Mouse (Mus musculus) limb, embryonic 15.5 days (tissue): ENCODE data around the gene Gulp1. TPM values are rescaled to one million over a fixed set of nuclear protein-coding genes. Genes with fewer than 3 reads are reported as not detected.

ENCODE experiments used
- ATAC-seq: fragments of 200-750 bp; cut with Nextera tagmentation; 2 replicates; pipeline ENCODE4 v1.8.0; 2017; ENCODE audit warnings: low read depth, moderate TSS enrichment; ENCODE audit not compliant: insufficient number of reproducible peaks, low FRiP score, low TSS enrichment
- H3K27ac ChIP-seq: fragments of 300-500 bp; sonication (generic); 2 replicates; pipeline ENCODE4 v1.5.1; 2015; ENCODE audit warnings: moderate library complexity, mild to moderate bottlenecking, inconsistent platforms
- H3K27me3 ChIP-seq: fragments of 300-500 bp; sonication (generic); 2 replicates; pipeline ENCODE4 v1.6.1; 2015; ENCODE audit warnings: inconsistent platforms
- H3K36me3 ChIP-seq: fragments of 300-500 bp; sonication (generic); 2 replicates; pipeline ENCODE4 v1.6.1; 2015; ENCODE audit warnings: inconsistent platforms
- H3K4me1 ChIP-seq: fragments of 300-500 bp; sonication (generic); 2 replicates; pipeline ENCODE4 v1.6.1; 2015; ENCODE audit warnings: inconsistent platforms
- H3K4me2 ChIP-seq: fragments of 300-500 bp; sonication (generic); 2 replicates; pipeline ENCODE4 v1.6.1; 2015; ENCODE audit warnings: mild to moderate bottlenecking, inconsistent platforms
- H3K4me3 ChIP-seq: fragments of 300-500 bp; sonication (generic); 2 replicates; pipeline ENCODE4 v1.5.1; 2015; ENCODE audit warnings: mild to moderate bottlenecking, inconsistent platforms
- H3K9ac ChIP-seq: fragments of 300-500 bp; sonication (generic); 2 replicates; pipeline ENCODE4 v1.6.1; 2015; ENCODE audit warnings: inconsistent platforms
- H3K9me3 ChIP-seq: fragments of 300-500 bp; sonication (generic); 2 replicates; pipeline ENCODE4 v1.6.1; 2016; ENCODE audit warnings: inconsistent platforms
- WGBS: fragments of 180-500 bp; shearing (Covaris S2); methylation state at CpG from one replicate; pipeline ENCODE4 v1.1.7; 2015; 5-methylcytosine and 5-hydroxymethylcytosine counted together
- polyA plus RNA-seq: library from polyadenylated mRNA; unstranded; fragments of >200 nt; fragmentation: Nextera tagmentation; extraction: Ambion mirVana; gene quantifications from 2 replicates; pipeline ENCODE4 v1.2.1, GENCODE M21; 2015

Gene Gulp1
- polyA plus RNA-seq, 1 experiment from 2014 or later = 43.6 TPM

DNA sequence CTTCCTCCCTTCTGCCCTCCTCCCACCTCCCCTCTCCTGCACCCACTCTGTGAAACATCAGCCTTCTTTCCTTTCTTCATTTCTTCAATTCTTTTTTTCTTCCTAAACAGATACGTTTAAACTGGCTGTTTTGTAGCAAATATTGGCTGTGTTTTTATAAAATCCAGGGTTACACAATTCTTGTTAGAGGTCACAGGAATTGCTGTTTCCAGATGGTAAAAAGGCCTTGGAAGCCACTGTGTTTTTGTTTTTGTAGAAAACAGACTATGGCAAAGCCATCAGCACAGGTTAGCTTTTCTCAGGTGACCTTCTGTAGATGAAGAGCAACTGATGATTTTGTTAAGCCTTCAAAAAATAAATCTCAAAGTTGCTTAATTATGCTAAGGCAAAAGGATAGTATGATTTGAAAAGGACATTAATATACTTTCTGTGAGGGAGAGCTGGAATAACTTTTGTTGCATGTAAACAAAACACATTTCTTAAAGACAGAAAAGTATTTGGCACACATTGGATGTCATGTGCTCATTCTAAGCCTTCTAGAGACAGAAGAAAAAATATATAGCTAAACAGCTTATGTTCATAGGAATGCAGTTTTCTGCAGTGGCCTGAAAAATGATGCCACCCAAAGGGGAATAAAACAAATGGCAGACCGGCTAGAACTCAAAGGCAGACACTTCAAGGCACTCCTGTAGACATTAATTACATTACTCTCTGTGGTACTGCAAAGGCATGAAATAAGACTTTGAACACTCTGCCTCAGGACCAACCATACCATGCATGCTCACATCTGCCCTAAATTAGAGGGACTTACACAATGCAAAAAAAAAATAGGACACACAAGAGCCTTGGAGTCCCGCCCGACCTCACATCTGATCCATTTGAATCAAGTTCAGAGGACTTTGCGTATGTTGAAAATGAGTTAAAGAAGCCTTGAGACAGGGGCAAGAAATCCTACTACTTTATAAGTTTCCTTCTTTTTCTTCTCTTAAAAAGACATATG, 199.7 kb downstream of the Gulp1 start:
- Histone ChIP-seq H3K9me3 (no peaks in the 10 kb centered on the region), H3K4me3 (no peak overlapping the region), H3K27ac (peak overlapping the region; percentile 69), H3K27me3 (no peaks in the 10 kb centered on the region), H3K36me3 (no peaks in the 10 kb centered on the region), H3K4me1 (0 out of 2 replicates have a peak, but pooled peaks cover 3% of the 10 kb centered on the region), H3K9ac (no peak overlapping the region), H3K4me2 (no peak overlapping the region)
- WGBS = 20% methylated on average over 5 of the region's 5 CpGs
- ATAC-seq = peak; percentile 61; the same call in 1 of the 2 replicates

GRCm38 (mm10) chr1:44778251-44778650, 226.9 kb downstream of the Gulp1 start:
- WGBS = 37% methylated on average over 1 of the region's 1 CpGs
- no peak overlapping the region for H3K9ac ChIP-seq
- peaks cover 12% of the 10 kb centered on the region for H3K36me3 ChIP-seq
- no peak overlapping the region for H3K4me2 ChIP-seq
- no peaks in the 10 kb centered on the region for H3K4me1 ChIP-seq
- peak overlapping the region; percentile 50 for H3K27ac ChIP-seq
- H3K4me3 ChIP-seq = no peak overlapping the region
- no peaks in the 10 kb centered on the region for H3K27me3 ChIP-seq
- H3K9me3 ChIP-seq = no peaks in the 10 kb centered on the region
- no peak for ATAC-seq

GRCm38 (mm10) chr1:44803594-44804372, 252.5 kb downstream of the Gulp1 start:
- no peaks in the 10 kb centered on the region for H3K27me3 ChIP-seq
- no peaks in the 10 kb centered on the region for H3K36me3 ChIP-seq
- H3K4me1 ChIP-seq = no peaks in the 10 kb centered on the region
- no peaks in the 10 kb centered on the region for H3K9me3 ChIP-seq
- no peak overlapping the region for H3K27ac ChIP-seq
- no peak overlapping the region for H3K4me2 ChIP-seq
- WGBS = 65% methylated on average over 4 of the region's 4 CpGs
- no peak overlapping the region for H3K4me3 ChIP-seq
- no peak overlapping the region for H3K9ac ChIP-seq
- no peak for ATAC-seq

- Histone ChIP-seq H3K9me3 (no peaks in the 10 kb centered on the region), H3K4me1 (no peaks in the 10 kb centered on the region), H3K27ac (no peak overlapping the region), H3K36me3 (no peaks in the 10 kb centered on the region), H3K4me3 (no peak overlapping the region), H3K9ac (no peak overlapping the region), H3K4me2 (no peak overlapping the region), H3K27me3 (no peaks in the 10 kb centered on the region)
- no peak for ATAC-seq
Observed at GRCm38 (mm10) chr1:44806368-44806767, 255.1 kb downstream of the Gulp1 start.

DNA sequence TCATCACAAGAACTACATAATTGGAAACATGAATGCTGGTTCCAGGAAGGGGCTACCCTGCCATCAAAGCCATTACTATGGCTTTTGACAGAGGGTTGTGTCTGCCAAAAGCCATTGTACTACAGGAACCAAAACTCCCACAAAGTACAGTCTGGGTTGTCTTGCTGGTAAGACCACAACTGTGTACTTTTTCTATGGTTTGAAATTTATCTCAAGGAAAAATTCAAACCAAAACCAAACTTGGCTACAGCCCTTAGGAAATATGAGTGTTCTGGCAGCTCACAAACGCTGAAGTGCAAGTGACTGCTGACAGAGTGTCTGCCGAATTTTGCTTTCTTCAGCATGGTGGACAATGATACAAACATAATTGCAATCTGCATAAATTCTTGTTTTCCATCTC, 259.0 kb downstream of the Gulp1 start:
- 60% methylated on average over 2 of the region's 2 CpGs for WGBS
- H3K36me3 ChIP-seq = no peaks in the 10 kb centered on the region
- ATAC-seq = no peak

GRCm38 (mm10) chr1:44833934-44834333, 282.6 kb downstream of the Gulp1 start:
- no peak overlapping the region for H3K9ac ChIP-seq

More for the DNA sequence above, 259.0 kb downstream of the Gulp1 start:
- H3K4me3 ChIP-seq = no peak overlapping the region
- H3K9me3 ChIP-seq = no peaks in the 10 kb centered on the region
- no peak overlapping the region for H3K9ac ChIP-seq
- H3K27me3 ChIP-seq = no peaks in the 10 kb centered on the region
- no peak overlapping the region for H3K27ac ChIP-seq
- no peaks in the 10 kb centered on the region for H3K4me1 ChIP-seq
- no peak overlapping the region for H3K4me2 ChIP-seq

More at GRCm38 (mm10) chr1:44833934-44834333, 282.6 kb downstream of the Gulp1 start:
- ATAC-seq = 0 out of 2 replicates have a peak, but pooled peaks have one; percentile 44
- no peaks in the 10 kb centered on the region for H3K9me3 ChIP-seq
- no peaks in the 10 kb centered on the region for H3K4me1 ChIP-seq
- H3K27me3 ChIP-seq = no peaks in the 10 kb centered on the region
- 0 out of 2 replicates have a peak overlapping the region, but pooled peaks have one; percentile 43 for H3K27ac ChIP-seq
- WGBS = 30% methylated on average over 4 of the region's 4 CpGs
- no peak overlapping the region for H3K4me3 ChIP-seq
- no peak overlapping the region for H3K4me2 ChIP-seq
- no peaks in the 10 kb centered on the region for H3K36me3 ChIP-seq
